Mouse (Mus musculus): ENCODE data around the gene Osr1.

The Osr1 gene

DNA sequence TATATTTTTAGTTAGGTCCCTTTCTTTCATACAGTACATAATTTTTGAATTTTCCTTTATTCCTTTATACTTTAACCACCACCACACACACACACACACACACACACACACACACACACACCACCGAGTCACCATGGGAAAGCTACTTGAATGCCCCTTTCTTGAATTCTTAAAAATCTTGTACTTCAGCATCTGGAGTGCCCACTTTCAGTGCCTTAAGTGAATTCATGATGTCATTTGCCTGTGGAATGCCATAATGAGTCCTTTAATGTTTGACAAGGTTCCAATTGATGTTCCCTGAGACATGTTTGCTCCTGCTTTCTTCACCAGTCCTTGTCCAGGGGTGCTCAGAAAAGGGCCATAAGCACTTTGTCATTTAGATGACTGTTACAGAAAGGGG lies 17.8 kb downstream of the Osr1 start:
- no peak for DNase-seq (ENCODE audit: low spot score in 2 of 2)

DNA sequence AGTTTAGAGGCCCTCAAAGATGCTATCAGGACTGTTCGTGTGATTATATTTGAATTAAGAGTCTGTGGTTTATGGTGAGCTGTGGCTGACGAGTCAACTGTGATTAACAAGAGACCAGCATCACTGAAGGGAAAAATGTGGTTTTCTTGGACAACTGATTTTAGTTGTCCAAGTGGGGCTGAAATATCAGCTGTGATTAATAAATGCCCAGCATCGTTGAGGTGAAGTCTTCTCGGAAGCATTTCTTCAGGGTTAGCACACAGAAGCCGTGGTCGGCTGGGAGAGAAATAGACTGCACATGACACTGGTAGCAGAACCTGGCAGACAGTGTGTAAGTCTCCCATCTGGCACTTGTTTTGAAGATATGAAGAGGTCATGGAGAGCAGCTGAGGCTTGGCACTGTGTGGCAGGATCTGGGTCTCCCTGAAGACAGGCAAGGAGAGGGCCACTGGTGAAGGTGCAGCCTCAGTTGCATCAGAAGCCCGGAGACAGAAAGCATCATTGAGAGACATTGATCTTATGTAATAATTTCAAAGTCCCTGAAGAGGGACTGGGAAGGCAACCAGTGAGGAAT lies 19.7 kb downstream of the Osr1 start:
- no peak for DNase-seq (ENCODE audit: low spot score in 2 of 2)

DNA sequence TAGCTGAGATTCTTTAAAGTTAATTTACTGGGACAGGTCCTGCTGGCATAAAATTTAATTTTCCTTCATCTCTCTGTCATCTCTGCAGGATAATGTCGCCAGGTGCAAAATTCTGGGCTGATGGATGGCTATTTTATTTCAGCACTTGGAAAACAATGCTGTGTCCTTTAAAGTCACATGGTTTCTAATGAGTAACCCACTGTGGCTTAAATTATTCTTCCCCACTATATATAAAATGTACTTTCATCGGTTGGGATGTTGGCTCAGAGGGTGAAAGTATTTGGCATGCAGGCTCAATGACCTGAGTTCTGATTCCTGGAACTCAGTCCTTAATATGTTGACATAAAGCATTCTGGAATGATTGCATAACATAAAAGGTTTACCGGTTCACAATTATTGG lies 21.2 kb downstream of the Osr1 start:
- DNase-seq (ENCODE audit: low spot score in 2 of 2) = no peak

DNA sequence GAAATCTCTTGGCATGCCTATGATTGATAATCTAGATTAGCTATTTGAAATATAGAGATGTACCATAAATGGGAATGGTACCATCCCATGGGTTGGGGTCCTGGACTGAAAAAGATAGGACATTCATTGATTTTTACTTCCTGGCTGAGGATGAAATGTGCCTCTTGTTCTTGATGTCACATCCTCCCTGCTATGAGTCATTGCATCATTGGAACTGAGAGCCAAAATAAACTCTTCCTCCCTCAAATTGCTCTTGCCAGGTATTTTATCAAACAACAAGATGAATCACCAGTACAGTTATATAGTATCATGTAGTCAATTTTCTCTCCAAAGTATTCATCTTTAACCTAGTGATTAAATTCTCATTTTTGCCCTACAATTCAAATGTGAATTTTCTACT lies 28.3 kb downstream of the Osr1 start:
- no peak for DNase-seq (ENCODE audit: low spot score in 2 of 2)
